Mouse (Mus musculus) ES-Bruce4 (cell line): Measurements from ENCODE around the gene Slamf9.

ENCODE experiments used
- CTCF ChIP-seq: IDR thresholded peaks from one replicate; pipeline ENCODE4 v1.8.1; 2011; ENCODE audit warnings: low read depth, low read length
- EP300 ChIP-seq: IDR thresholded peaks from 2 replicates; pipeline ENCODE4 v1.6.1; 2011; ENCODE audit warnings: low read depth, low read length; ENCODE audit not compliant: insufficient read depth
- POLR2A ChIP-seq: IDR thresholded peaks from one replicate; pipeline ENCODE4 v1.8.1; 2011; ENCODE audit warnings: low read length; ENCODE audit not compliant: insufficient read depth

GRCm38 (mm10) chr1:172523699-172524101 is 48.5 kb downstream of the Slamf9 start:
- TF ChIP-seq EP300 (no peak), CTCF (no peak), POLR2A (no peak)
